ENCODE assay signal across 14 mouse cellular contexts in genomic region chr2:23314869-23315268, GRCm38 (mm10). TPM values are rescaled to one million over a fixed set of nuclear protein-coding genes. Genes with fewer than 3 reads are reported as not detected.
DNase-seq lines count a peak whose midpoint lies in the region; ATAC-seq and TF ChIP-seq lines count a peak whose summit lies in the region.
"Had no signal": no experiment of that assay in that cellular context is flagged by ENCODE, and none has a peak within 500 bp of the region (broad histone marks: within the 10 kb centered on the region; RNA-seq: fewer than 3 reads in every experiment).

No protein-coding gene starts in this region.

- ATAC-seq in frontal cortex, adult (ENCODE audit: low TSS enrichment) = peak; percentile 89

- H3K9me3 ChIP-seq in CH12.LX (replicated peaks; ENCODE audit: low read length) = no peaks in the 10 kb centered on the region
- H3K9me3 ChIP-seq: lung, embryonic 15.5 days had no signal

- no peak for TF ChIP-seq POLR2A in CH12.LX (IDR thresholded peaks at IDR 0.05; ENCODE audit: low read depth, low read length)
- no peak for TF ChIP-seq POLR2A in brain, embryonic 14.5 days (IDR thresholded peaks at IDR 0.05; ENCODE audit: borderline replicate concordance, extremely low read depth, insufficient read depth, insufficient read length, poor library complexity, severe bottlenecking)

- H3K4me3 ChIP-seq in CH12.LX (replicated peaks in 1 of 3; ENCODE audit: low read depth in 2 of 3, low read length in 2 of 3, poor library complexity in 1 of 3) = no peak overlapping the region
- H3K4me3 ChIP-seq: lung, embryonic 15.5 days had no signal

- H3K4me2 ChIP-seq in CH12.LX (ENCODE audit: insufficient read depth, low read depth, poor library complexity, severe bottlenecking) = no peak overlapping the region
- H3K4me2 ChIP-seq: lung, embryonic 15.5 days had no signal

- dilution Hi-C loops in CH12.LX (cut with MboI; ENCODE audit: extremely low pct_ligation_motif_present, extremely low pct_unique_long_range_greater_than_20kb, low sequenced_read_pairs) = no loop called here

- no peak overlapping the region for H3K9ac ChIP-seq in CH12.LX (ENCODE audit: insufficient read depth, low read depth)
- H3K9ac ChIP-seq: lung, embryonic 15.5 days had no signal

- no peaks in the 10 kb centered on the region for H3K36me3 ChIP-seq in CH12.LX (replicated peaks in 1 of 2; ENCODE audit: control insufficient read depth in 1 of 2, insufficient read depth in 1 of 2, low read length in 1 of 2)
- H3K36me3 ChIP-seq: lung, embryonic 15.5 days had no signal

- no peaks in the 10 kb centered on the region for H3K4me1 ChIP-seq in CH12.LX (ENCODE audit: control insufficient read depth in 1 of 2, insufficient read depth in 2 of 2)
- H3K4me1 ChIP-seq: lung, embryonic 15.5 days had no signal

- peak; percentile 56 for TF ChIP-seq RAD21 in CH12.LX (IDR thresholded peaks at IDR 0.05; ENCODE audit: low read depth, low read length)

- peak in 1 of 2 experiments; percentile 56; a peak in 2 of 4 replicates for TF ChIP-seq CTCF in CH12.LX (conservative IDR thresholded peaks at IDR 0.05 in 1 of 2, IDR thresholded peaks at IDR 0.05 in 1 of 2; ENCODE audit: low read depth in 2 of 2, low read length in 2 of 2)
- no peak for TF ChIP-seq CTCF in brain, embryonic 14.5 days (IDR thresholded peaks at IDR 0.05; ENCODE audit: borderline replicate concordance, extremely low read depth, insufficient read depth, insufficient read length)

- no peak for TF ChIP-seq EP300 in CH12.LX (IDR thresholded peaks at IDR 0.05; ENCODE audit: low read length)

- in situ Hi-C loops in CH12.LX (cut with MboI; ENCODE audit: low pct_ligation_motif_present, low pct_unique_long_range_greater_than_20kb, low sequenced_read_pairs) = loop anchor here (25.0 kb wide), 1 partner anchor 872 kb away; the partner anchor contains the start of gene Il1f9

- no peaks in the 10 kb centered on the region for H3K79me2 ChIP-seq in CH12.LX (replicated peaks; ENCODE audit: control insufficient read depth, extremely low read depth, insufficient read depth, poor library complexity, severe bottlenecking)

- H3K27me3 ChIP-seq in CH12.LX (replicated peaks) = no peaks in the 10 kb centered on the region
- H3K27me3 ChIP-seq: lung, embryonic 15.5 days had no signal

- no peak overlapping the region for H3K27ac ChIP-seq in CH12.LX (ENCODE audit: insufficient read depth, low read depth)
- H3K27ac ChIP-seq: lung, embryonic 15.5 days had no signal

- no peak for DNase-seq in frontal cortex, postnatal 14 days (ENCODE audit: low spot score in 2 of 2)
- DNase-seq in layer of hippocampus, adult 9-10 months (ENCODE audit: low spot score) = peak; percentile 7
- DNase-seq in layer of hippocampus, adult 9-11 months = no peak
- peak; percentile 0 for DNase-seq in CH12.LX (ENCODE audit: extremely low read depth)
- DNase-seq in brain, embryonic 14.5 days (ENCODE audit: low read depth) = peak; percentile 22
- no peak for DNase-seq in adrenal gland, postnatal 10 days
- DNase-seq: adrenal gland, postnatal 14 days; cerebellum, adult 8-10 months; gastrocnemius, postnatal 25 days; heart, postnatal 14 days; kidney, postnatal 25 days; left cerebral cortex, postnatal 4 days had no signal

TF ChIP-seq in CH12.LX, 34 proteins besides CTCF, POLR2A, EP300 and RAD21:
- TF ChIP-seq SMC3 (IDR thresholded peaks at IDR 0.05; ENCODE audit: low read depth, low read length) (peak; percentile 37), JUND (conservative IDR thresholded peaks at IDR 0.05; ENCODE audit: low read depth, low read length) (no peak)

RNA-seq across cellular contexts. Expression of gene Nxph2, which starts 6.2 kb away (rescaled TPM):
- total RNA-seq in CH12.LX (2012; rRNA removed) (not detected in 2 replicates), CH12.LX (2014; rRNA removed) (not detected in 2 replicates)
- not detected in 2 replicates for polyA plus RNA-seq in CH12.LX (2012; ENCODE audit: insufficient read length, low read depth)
- 1.4 TPM in 2 replicates for polyA plus RNA-seq in brain, embryonic 14.5 days (2012; rRNA removed)
- not detected for total RNA-seq in adrenal gland, postnatal 10 days (2021)
- total RNA-seq: adrenal gland, postnatal 14 days; gastrocnemius, postnatal 25 days; heart, postnatal 14 days had no signal
- polyA plus RNA-seq: lung, embryonic 15.5 days had no signal

Comparison
In these comparisons a context has a peak if more than half of its experiments do, and no peak if none do; other contexts are left out.
1. DNase-seq: peak in layer of hippocampus, adult 9-10 months (single experiment), CH12.LX (single experiment) and brain, embryonic 14.5 days (single experiment); none in frontal cortex, postnatal 14 days (0 of 2), layer of hippocampus, adult 9-11 months (single experiment) and adrenal gland, postnatal 10 days (single experiment).